Mouse (Mus musculus): Measurements from ENCODE around the gene Parpbp.

DNA sequence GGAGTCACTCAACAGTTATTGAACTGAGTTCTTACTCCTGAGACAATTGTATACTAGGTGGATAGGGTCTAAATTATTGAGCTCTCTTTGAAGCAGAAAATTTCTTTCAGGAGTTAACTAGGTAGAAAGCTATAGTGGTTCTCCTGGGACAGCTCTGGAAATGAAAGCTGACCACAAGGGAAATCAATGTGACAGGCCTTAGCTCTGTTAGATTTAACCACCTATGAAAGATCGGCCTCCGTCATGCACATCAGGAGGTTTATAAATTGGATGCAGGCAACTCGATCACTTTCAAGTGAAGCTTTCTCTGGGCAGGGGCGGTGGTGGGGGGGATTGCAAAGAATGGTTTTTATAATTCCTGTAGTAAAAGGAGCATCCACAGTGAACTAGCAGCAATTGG, 83.3 kb downstream of the Parpbp start:
- TF ChIP-seq POLR2A (IDR thresholded peaks at IDR 0.05; ENCODE audit: low read depth, low read length): no peak
- no peak for TF ChIP-seq CTCF (IDR thresholded peaks at IDR 0.05; ENCODE audit: extremely low read depth, insufficient read depth, insufficient read length, insufficient replicate concordance)

All from spleen, adult 2 months (tissue).